10 mouse cellular contexts compared by ENCODE assay signal in the genomic region with DNA sequence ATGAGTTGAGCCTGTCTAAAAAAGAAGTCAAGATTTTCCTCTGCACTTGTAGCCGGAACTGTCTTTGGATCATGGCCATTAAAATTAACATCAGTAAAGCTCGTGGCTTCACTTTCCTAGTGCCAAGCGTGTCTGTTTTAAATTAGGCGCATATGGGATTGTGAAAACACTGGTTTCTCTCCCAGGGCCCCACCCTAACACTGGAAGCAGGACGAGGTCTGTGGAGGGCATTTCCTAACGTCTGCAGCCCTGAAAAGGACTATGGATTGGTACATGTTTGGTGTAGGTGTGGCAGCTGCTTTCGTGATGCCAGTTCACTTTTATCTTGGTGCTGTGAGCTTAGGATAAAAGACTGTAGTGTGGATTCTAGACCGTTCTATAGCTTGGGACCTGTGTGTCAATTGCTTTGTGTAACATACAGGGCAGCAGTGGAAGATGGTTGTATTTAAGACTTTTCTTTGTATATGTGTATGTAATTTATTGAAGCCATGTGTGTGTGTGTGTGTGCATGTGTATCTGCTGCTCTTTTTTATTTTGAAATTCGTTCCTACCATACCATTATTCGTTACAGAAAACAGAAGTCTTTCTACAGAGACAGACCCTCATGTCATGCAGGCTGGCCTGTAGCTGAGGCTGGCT. TPM values are rescaled to one million over a fixed set of nuclear protein-coding genes. Genes with fewer than 3 reads are reported as not detected.
DNase-seq lines count a peak whose midpoint lies in the region; ATAC-seq and TF ChIP-seq lines count a peak whose summit lies in the region.
"Had no signal": no experiment of that assay in that cellular context is flagged by ENCODE, and none has a peak within 500 bp of the region (broad histone marks: within the 10 kb centered on the region; RNA-seq: fewer than 3 reads in every experiment).

No protein-coding gene starts in this region.

- intact Hi-C loops in gastrocnemius, postnatal 36 days (cut with DNase I): no loop called here

- H3K9me3 ChIP-seq in lung, postnatal 0 days (ENCODE audit: low read length): no peaks in the 10 kb centered on the region
- H3K9me3 ChIP-seq in stomach, embryonic 15.5 days: no peaks in the 10 kb centered on the region
- H3K9me3 ChIP-seq: midbrain, embryonic 12.5 days had no signal

- 41% methylated on average over 10 of the region's 10 CpGs for WGBS in lung, postnatal 0 days
- 35% methylated on average over 10 of the region's 10 CpGs for WGBS in stomach, embryonic 15.5 days

- peak; percentile 63 for DNase-seq in gastrocnemius, adult 18-20 months (ENCODE audit: low spot score)
- DNase-seq in gastrocnemius, postnatal 36 days: no peak
- peak; percentile 42 for DNase-seq in lung, postnatal 0 days (ENCODE audit: low spot score)
- DNase-seq in lung, postnatal 36 days: no peak
- DNase-seq in forelimb bud, embryonic 11.5 days (ENCODE audit: low read depth, low spot score): peak; percentile 83
- DNase-seq in cerebellum, postnatal 4 days (ENCODE audit: low spot score in 2 of 2): no peak
- DNase-seq: cerebellum, postnatal 14 days had no signal

- no peak overlapping the region for H3K9ac ChIP-seq in lung, postnatal 0 days (replicated peaks; ENCODE audit: low read depth)
- H3K9ac ChIP-seq in stomach, embryonic 15.5 days: no peak overlapping the region
- H3K9ac ChIP-seq: midbrain, embryonic 12.5 days had no signal

- no peak overlapping the region for H3K4me3 ChIP-seq in lung, postnatal 0 days (ENCODE audit: low read depth, low read length)
- no peak overlapping the region for H3K4me3 ChIP-seq in stomach, embryonic 15.5 days (replicated peaks)
- H3K4me3 ChIP-seq: midbrain, embryonic 12.5 days had no signal

- TF ChIP-seq CTCF in lung, postnatal 0 days (IDR thresholded peaks at IDR 0.05): no peak

- H3K27ac ChIP-seq in lung, postnatal 0 days (ENCODE audit: low read length): no peak overlapping the region
- peak overlapping the region; percentile 28; the same call in 1 of the 2 replicates for H3K27ac ChIP-seq in stomach, embryonic 15.5 days
- H3K27ac ChIP-seq: midbrain, embryonic 12.5 days had no signal

- 0 out of 2 replicates have a peak, but pooled peaks cover 4% of the 10 kb centered on the region for H3K4me1 ChIP-seq in lung, postnatal 0 days (ENCODE audit: insufficient read depth, low read depth, low read length)
- peaks cover 8% of the 10 kb centered on the region; the same call in 1 of the 2 replicates for H3K4me1 ChIP-seq in stomach, embryonic 15.5 days

- H3K27me3 ChIP-seq in lung, postnatal 0 days (replicated peaks; ENCODE audit: insufficient read depth, low read length): no peaks in the 10 kb centered on the region
- H3K27me3 ChIP-seq in stomach, embryonic 15.5 days (replicated peaks): no peaks in the 10 kb centered on the region
- H3K27me3 ChIP-seq: midbrain, embryonic 12.5 days had no signal

- no peak overlapping the region for H3K4me2 ChIP-seq in lung, postnatal 0 days (replicated peaks; ENCODE audit: low read depth, low read length)
- H3K4me2 ChIP-seq in stomach, embryonic 15.5 days: no peak overlapping the region
- H3K4me2 ChIP-seq: midbrain, embryonic 12.5 days had no signal

- ATAC-seq in lung, postnatal 0 days: 0 out of 2 replicates have a peak, but pooled peaks have one; percentile 30
- no peak for ATAC-seq in stomach, embryonic 15.5 days (ENCODE audit: insufficient read depth, low FRiP score, low read depth)
- ATAC-seq in cerebellum, adult (ENCODE audit: insufficient number of reproducible peaks, low FRiP score, low TSS enrichment): no peak

- no peaks in the 10 kb centered on the region for H3K36me3 ChIP-seq in lung, postnatal 0 days (ENCODE audit: insufficient read depth, low read length)
- H3K36me3 ChIP-seq in stomach, embryonic 15.5 days: no peaks in the 10 kb centered on the region
- H3K36me3 ChIP-seq: midbrain, embryonic 12.5 days had no signal

- TF ChIP-seq EP300 in lung, postnatal 0 days (IDR thresholded peaks at IDR 0.05): no peak

RNA-seq across cellular contexts. Expression of a gene that starts 13.0 kb away (rescaled TPM):
- 10 to 100 TPM; 21.9 to 29.9 TPM for total RNA-seq in gastrocnemius, adult 18-20 months (2021)
- 10 to 100 TPM; 27.2 to 32.6 TPM for total RNA-seq in gastrocnemius, postnatal 36 days (2021)
- polyA plus RNA-seq in lung, postnatal 0 days (2015; fragmentation: Nextera tagmentation; extraction: Ambion mirVana): 48.2 and 54.2 TPM in 2 replicates
- 50.2 and 56.1 TPM in 2 replicates for polyA plus RNA-seq in stomach, embryonic 15.5 days (2015; fragmentation: Nextera tagmentation; extraction: Ambion mirVana)

Comparison
In these comparisons a context has a peak if more than half of its experiments do, and no peak if none do; other contexts are left out.
1. DNase-seq: peak in gastrocnemius, adult 18-20 months (single experiment), lung, postnatal 0 days (single experiment) and forelimb bud, embryonic 11.5 days (single experiment); none in gastrocnemius, postnatal 36 days (0 of 2), lung, postnatal 36 days (single experiment) and cerebellum, postnatal 4 days (0 of 2).